Mouse (Mus musculus): ENCODE measurements around the gene Zzz3.

GRCm38 (mm10) chr3:152400441-152400840 lies 5.2 kb downstream of the Zzz3 start:
- TF ChIP-seq TAL1 (IDR thresholded peaks at IDR 0.05; ENCODE audit: low read length) = no peak
- no peak for TF ChIP-seq GATA1 (IDR thresholded peaks at IDR 0.05; ENCODE audit: low read length)

All from erythroblast, embryonic 14.5 days (primary cell).